ENCODE assay signal across 8 mouse cellular contexts in genomic region chr4:124228537-124228936, GRCm38 (mm10).
DNase-seq lines count a peak whose midpoint lies in the region; TF ChIP-seq lines count a peak whose summit lies in the region.

No protein-coding gene starts in this region.

- intact Hi-C loops in left cerebral cortex, postnatal 14 days (cut with DNase I): loop anchor here (5.0 kb wide), 2 partner anchors 159 to 444 kb away; no protein-coding TSS in a partner anchor

- no peak overlapping the region for H3K27ac ChIP-seq in thymus, adult 2 months (ENCODE audit: control insufficient read depth, insufficient read depth, low read length)
- H3K27ac ChIP-seq in cortical plate, adult 2 months (ENCODE audit: insufficient read depth, low read length): no peak overlapping the region
- H3K27ac ChIP-seq in olfactory bulb, adult 2 months (ENCODE audit: insufficient read depth, low read depth, low read length): no peak overlapping the region

- DNase-seq in thymus, adult 2 months: peak; percentile 17
- DNase-seq in thymus, adult 18-20 months: no peak
- peak; percentile 74 for DNase-seq in gastrocnemius, postnatal 10 days
- DNase-seq in kidney, adult 11 months: peak; percentile 36
- DNase-seq in left cerebral cortex, postnatal 14 days (ENCODE audit: low spot score in 2 of 2): peak; percentile 77 to 78
- DNase-seq in thymus, postnatal 14 days: peak; percentile 15

- no peak overlapping the region for H3K4me3 ChIP-seq in thymus, adult 2 months (ENCODE audit: control insufficient read depth, insufficient read depth, low read length)
- no peak overlapping the region for H3K4me3 ChIP-seq in cortical plate, adult 2 months (ENCODE audit: insufficient read depth, low read length)
- H3K4me3 ChIP-seq in olfactory bulb, adult 2 months (ENCODE audit: insufficient read depth, low read depth, low read length): no peak overlapping the region

- H3K4me1 ChIP-seq in thymus, adult 2 months (replicated peaks; ENCODE audit: control insufficient read depth, insufficient read depth, low read length): no peaks in the 10 kb centered on the region
- H3K4me1 ChIP-seq in cortical plate, adult 2 months (ENCODE audit: control insufficient read depth, insufficient read depth, low read length): no peaks in the 10 kb centered on the region
- peaks cover 3% of the 10 kb centered on the region for H3K4me1 ChIP-seq in olfactory bulb, adult 2 months (ENCODE audit: control insufficient read depth, insufficient read depth, low read length)

- no peak for TF ChIP-seq POLR2A in thymus, adult 2 months (IDR thresholded peaks at IDR 0.05; ENCODE audit: control insufficient read depth, extremely low read depth, insufficient read depth, low read length, poor library complexity)
- no peak for TF ChIP-seq POLR2A in cortical plate, adult 2 months (IDR thresholded peaks at IDR 0.05; ENCODE audit: extremely low read depth, insufficient read depth, low read length)
- no peak for TF ChIP-seq POLR2A in olfactory bulb, adult 2 months (IDR thresholded peaks at IDR 0.05; ENCODE audit: insufficient read depth, low read depth, low read length)

- H3K27me3 ChIP-seq in thymus, adult 2 months (ENCODE audit: control insufficient read depth, insufficient read depth, low read length): no peaks in the 10 kb centered on the region

- WGBS in thymus, adult 2 months: 12% methylated on average over 17 of the region's 17 CpGs
- whole genome bisulfite sequencing in olfactory bulb, adult 2 months: 12% methylated on average over 17 of the region's 17 CpGs

- no peaks in the 10 kb centered on the region for H3K36me3 ChIP-seq in thymus, adult 2 months (ENCODE audit: control insufficient read depth, insufficient read depth, low read length)

- TF ChIP-seq CTCF in thymus, adult 2 months (IDR thresholded peaks at IDR 0.05; ENCODE audit: borderline replicate concordance, control insufficient read depth, extremely low read depth, insufficient read depth, low read length, poor library complexity): no peak
- peak; percentile 73 for TF ChIP-seq CTCF in cortical plate, adult 2 months (IDR thresholded peaks at IDR 0.05; ENCODE audit: extremely low read depth, insufficient read depth, low read length)
- peak; percentile 74 for TF ChIP-seq CTCF in olfactory bulb, adult 2 months (IDR thresholded peaks at IDR 0.05; ENCODE audit: insufficient read depth, low read depth, low read length)

Comparison
In these comparisons a context has a peak if more than half of its experiments do, and no peak if none do; other contexts are left out.
1. DNase-seq: peak in thymus, adult 2 months (single experiment), gastrocnemius, postnatal 10 days (single experiment), kidney, adult 11 months (single experiment), left cerebral cortex, postnatal 14 days (2 of 2) and thymus, postnatal 14 days (single experiment); none in thymus, adult 18-20 months (0 of 2).